Mouse (Mus musculus) kidney, postnatal 4 days (tissue): ENCODE data around the gene Dnaaf5.

ENCODE experiments used
- DNase-seq, 2 experiments: peaks; one replicate each; pipeline ENCODE4 v3.0.0; 2021; ENCODE audit warnings: mixed read lengths in 2 of 2

Gene Dnaaf5

DNA sequence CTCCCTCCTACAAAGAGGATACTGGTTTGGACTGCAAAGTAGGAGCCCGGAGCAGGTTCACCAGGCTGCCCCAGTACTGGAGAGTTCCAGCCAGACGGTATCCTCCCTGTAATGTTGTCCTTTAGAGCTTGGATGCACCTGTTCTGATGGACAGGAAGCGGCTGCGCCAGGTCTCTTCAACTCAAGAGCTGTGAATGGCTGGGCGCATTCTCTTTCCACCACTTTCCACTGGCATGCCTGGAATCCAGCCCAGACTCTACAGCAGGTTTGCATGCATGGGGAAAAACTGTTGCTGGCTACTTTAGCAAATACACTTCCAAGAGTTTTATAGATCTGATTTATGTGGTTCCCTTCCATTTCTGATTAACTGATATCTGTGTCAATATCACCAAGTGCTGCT, 8.7 kb upstream of the Dnaaf5 start:
- DNase-seq, result peak; percentile 25 to 35

DNA sequence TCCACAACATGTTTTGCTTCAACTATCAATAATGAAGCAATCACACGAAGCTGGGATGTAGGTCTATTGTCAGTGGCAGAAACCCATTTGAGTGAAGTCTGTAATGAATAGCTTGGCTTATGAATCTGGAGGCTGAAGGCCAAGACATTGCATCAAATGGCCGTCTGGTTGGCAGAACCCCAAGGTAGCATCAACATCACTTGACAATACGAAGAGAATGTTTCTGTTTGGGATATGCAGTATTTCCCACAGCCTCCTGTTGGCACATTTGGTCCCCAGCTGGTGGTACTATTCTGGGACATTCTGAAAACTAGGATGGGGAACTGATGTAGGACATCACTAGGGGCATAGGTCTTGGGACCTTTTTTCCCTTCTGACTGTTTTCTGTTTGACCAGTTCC, 6.1 kb upstream of the Dnaaf5 start:
- DNase-seq, result no peak

DNA sequence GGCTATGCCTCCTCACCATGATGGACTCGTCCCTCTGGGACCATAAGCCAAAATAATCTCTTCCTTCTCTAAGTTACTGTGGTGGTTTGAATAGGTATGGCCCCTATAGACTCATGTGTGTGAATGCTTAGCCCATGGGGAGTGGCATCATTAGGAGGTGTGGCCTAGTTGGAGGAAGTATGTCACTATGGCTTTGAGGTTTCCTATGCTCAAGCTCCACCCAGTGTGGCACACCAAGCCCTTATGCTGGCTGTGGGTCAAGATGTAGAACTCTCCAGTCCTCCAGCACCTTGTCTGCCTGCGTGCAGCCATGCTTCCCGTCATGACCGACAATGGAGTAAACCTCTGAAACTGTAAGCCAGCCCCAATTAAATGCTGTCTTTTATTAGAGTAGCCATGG, 4.3 kb upstream of the Dnaaf5 start:
- no peak for DNase-seq

DNA sequence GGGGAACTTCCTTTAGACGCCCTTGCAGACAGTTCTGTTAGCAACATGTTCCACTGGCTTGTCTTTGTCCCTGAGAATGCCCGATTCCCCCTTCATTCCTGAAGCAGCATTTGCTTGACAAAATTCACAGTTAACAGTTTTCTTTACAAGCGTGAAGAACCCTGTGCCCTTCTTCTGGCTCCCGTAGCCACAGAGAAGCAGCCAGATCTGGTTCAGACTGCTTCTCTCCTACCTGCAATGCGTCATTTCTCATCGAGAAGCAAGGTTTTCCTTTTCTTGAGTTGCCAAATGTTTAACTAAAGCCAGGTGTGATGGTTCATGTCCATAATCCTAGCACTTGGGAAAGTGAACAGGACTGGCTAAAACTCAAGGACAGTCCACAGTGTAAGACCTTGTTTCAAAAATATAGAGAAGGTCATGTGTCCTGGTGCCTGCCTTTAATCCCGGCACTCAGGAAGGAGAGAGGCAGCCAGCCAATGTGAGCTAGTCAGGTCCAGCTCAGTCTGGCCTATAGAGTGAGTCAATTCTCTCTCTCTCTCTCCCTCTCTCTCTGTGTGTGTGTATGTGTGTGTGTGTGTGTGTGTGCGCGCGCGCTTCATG, 3.4 kb upstream of the Dnaaf5 start:
- peak in 1 of 2 experiments; percentile 43 for DNase-seq

DNA sequence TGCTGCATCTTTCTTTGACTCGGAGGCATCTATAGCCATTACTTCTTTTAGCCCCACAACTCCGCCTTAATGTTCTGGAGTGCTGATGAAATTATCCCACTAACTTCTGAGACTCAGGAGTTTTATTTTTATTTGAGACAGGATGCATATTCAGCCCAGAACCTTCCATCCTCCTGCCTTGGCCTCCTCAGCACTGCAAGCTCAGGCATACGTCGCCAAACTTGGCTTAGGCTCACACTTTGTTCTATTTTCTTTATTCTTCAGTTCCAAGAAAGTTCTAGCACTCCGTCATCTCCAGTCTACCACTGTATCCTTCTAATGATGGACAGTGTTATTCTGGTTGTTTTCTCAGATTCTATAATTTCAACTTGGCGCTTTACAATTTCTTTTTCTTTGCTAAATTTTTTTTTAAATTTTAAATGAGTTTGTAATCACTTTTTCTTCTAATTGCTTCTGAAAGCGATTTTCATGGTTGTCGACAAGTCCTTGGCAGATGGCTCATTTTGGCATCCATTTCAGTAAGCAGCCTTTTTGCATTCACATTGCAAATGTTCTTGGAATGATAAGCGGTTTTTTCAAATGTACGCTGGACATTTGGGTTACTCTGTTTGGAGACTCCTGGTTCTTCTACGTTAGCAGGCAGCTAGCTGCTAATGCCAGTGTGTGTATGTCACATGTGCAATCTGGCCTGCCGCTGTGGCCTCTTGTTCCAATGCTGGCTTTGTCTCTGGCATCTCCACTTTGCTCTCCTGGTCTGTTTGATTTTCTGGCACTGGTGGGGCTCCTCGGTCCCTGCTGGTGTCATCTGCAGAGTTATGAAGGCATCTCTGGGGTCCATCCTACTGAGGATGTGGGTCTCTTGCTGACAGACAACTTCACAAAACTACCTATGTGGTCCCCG, 2.6 kb upstream of the Dnaaf5 start:
- DNase-seq, result no peak

DNA sequence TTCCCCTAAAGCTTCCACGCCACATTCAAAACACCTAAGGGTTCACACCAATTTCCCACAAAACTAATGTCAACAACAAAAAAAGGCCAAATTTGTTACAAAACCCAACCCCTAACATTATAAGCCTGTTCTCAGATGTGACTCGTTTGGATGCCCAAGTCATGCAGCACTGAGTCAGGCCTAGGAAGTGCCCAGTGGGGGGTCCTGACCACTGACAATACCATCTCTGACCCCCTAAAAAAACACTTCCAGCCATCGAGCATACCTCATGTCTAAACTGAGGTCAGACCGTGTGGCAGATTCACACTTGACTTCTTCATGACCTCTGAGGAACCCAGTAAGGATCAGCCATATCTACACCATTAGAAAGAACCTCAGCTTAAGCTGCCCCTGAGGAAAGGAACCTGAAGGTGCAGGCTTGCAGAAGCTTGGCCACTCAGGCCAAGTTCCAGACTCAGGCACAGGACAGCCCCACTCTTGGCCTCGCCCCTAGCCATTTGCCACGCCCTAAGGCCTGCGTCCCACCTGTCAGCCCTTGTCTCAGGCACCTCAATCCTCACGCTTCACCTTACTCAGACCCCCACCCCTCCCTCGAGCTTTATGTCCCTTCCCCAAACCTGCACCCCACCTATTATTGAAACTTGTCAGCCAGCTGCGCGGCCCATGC, 884 bp upstream of the Dnaaf5 start:
- no peak for DNase-seq

DNA sequence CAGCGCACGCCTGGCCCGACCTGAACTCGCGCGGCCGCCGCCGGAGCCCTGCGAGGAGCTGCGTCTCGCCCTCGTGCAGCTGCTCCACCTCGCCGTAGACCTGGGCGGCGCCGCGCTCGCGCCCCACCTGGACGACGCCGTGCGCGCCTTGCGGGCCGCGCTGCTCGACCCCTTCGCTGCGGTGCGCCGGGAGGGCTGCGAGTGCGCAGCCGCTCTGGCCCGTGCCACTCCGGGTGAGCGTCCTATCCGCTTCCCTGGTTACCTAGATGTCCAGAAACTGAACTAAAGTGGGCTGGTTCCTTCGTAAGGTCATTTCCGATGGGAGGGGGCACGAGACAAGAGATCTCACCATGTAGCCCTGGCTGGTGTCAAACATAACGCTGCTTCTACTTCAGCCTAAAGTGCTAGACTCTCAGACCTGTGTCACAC, 594 bp downstream of the Dnaaf5 start:
- peak; percentile 52 to 74 for DNase-seq

DNA sequence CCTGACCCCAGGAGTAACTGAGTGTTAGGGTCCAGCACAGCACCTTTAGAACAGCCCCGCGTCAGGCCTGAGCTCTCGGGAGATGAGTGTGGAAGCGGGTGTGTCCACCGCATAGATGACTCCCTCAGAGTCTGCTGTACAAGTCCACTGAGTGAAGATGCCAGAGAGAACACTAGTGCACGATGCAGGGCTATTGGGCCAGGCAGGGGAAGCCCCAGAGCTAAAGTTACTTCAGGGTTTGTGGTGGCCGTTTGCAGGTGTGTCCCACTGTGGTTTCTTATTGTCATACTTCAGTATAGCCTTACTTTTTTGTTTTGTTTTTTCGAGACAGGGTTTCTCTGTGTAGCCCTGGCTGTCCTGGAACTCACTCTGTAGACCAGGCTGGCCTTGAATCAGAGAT, 10.9 kb downstream of the Dnaaf5 start:
- DNase-seq, result no peak

DNA sequence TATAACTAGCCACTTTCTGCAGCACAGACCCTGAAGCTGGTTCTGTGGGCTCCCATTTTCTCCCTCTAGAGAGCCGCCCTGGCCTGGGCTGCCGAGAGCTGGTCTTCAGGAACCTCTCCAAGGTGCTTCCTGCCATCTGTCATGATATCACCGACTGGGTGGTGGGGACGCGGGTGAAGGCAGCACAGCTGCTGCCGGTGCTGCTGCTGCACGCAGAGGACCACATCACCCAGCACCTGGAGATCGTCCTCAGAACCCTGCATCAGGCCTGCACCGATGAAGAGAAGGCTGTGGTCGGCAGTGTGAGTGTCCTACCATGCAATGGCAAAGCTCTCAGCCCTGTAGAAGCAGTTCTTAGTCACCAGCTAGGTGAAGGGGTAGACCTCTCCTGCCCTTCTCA, 11.6 kb downstream of the Dnaaf5 start:
- DNase-seq, result no peak

DNA sequence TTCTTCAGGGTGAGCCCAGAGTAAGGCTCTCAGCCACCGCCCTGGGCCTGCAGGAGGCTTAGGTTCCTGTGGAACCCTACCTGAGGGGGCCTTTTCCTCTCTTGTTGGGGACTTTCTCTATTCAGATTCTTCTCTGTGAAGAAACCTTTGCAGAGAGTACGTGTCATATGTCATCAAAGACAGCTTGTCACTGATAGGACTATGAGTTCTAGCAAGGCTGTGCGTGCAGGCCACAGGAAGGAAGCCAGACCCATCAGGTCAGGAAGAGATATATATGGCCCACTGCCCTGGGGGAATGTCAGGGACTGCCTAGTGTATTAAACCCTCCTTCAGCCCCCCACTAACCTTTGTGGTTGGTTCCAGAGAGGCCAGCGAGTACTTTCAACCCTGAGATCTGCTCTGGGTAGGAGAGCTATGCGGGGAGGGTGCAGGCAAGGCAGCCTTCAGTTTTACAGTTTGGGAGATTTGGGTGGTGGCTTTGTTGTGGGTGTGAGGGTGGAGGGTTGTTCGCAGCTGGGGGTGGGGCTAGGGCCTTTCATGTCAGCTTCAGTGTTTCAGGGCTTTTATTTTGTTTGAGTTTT, 16.8 kb downstream of the Dnaaf5 start:
- no peak for DNase-seq

DNA sequence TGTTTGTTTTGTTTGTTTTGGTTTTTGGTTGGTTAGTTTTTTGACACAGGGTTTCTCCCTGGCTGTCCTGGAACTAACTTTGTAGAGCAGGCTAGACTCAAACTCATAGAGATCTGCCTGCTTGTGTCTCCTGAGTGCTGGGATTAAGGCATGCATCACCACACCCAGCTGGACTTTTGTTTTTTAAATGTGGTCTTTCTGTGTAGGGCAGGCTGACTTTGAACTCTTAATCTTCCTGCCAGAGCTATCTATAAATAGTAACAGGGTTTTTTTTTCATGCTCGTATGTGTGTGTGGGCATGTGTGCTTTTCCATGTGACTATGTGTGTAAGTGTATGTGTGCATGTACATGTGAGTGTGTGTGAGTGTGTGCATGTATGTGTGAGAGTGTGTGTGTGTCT, 17.5 kb downstream of the Dnaaf5 start:
- DNase-seq, result no peak

DNA sequence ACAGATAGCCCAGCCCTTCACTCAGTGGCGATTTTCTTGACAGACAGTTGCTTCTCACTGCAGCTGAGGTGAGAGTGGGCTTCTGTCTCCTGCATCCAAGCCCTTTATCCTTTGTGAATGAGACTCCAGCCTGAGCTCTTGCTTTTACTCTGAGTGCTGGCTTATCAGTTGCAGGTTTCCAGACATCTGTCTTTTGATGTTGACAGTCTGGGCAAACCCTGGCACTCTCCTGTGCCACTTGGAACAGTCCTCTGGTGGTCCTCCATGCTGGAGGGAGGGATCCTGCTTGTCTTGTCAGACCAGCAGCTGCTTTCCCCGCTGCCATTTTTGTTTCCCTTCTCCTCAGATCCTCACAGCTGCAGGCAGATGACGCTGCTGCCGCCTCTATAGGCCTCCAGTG, 21.9 kb downstream of the Dnaaf5 start:
- no peak for DNase-seq

DNA sequence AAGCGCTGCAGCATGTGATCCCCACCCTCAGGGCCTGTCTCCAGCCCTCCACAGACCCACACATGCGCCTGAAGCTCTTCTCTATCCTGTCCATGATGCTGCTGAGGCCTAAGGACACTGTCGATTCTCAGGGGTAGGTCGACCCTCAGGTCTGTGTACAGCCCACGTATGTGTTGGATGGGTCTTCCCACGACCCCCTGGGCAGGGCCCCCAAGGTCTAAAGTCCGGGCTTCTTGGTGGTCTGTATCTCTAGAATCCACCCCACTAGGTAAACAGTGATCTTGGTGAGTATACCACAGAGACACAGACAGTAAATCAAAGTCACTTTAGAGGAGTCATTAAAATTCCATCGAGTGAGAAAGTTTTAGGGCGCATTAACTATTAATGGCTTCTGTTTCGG, 24.1 kb downstream of the Dnaaf5 start:
- peak; percentile 14 to 48 for DNase-seq

DNA sequence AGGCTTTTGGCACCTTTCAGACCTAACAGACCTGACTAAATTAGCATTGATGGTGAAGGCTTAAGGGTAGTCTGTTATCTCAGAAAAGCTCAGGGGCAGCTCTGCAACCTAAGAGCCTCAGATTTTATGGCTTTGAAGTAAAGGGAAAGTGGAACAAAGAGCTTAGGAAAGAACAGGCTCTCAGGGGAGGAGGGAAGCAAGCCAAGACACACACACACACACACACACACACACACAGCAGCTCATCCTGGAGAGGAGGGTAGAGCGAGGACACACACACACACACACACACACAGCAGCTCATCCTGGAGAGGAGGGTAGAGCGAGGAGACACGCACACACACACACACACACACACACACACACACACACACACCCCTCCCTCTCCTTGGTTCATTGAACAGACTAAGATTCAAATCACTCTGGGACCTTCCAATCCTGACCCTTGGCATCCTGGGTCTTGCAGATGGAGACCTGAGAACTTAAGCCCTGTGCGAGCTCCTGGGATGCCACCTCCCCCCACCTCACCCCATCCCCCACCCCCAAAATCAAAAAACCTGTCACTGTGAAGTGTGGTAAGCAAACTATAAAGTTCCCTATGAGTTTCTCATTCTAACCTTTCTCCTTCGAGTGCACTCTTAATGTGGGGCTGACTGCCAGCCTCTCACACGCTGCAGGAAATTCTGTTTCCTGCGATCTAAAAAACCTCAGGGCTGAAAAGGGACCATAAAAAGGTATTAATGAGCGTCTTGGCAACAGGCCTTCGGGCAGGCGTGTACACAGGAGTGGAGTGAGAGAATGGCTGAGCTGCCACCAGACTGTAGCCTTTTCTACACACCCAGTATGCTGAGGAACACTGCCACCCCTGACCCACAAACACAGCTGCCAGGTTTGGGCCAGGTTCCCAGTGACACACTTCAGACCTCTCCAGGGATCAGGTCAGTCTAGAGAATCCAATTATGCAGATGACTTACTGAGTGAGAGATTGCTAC, 24.8 kb downstream of the Dnaaf5 start:
- peak; percentile 64 to 71 for DNase-seq

DNA sequence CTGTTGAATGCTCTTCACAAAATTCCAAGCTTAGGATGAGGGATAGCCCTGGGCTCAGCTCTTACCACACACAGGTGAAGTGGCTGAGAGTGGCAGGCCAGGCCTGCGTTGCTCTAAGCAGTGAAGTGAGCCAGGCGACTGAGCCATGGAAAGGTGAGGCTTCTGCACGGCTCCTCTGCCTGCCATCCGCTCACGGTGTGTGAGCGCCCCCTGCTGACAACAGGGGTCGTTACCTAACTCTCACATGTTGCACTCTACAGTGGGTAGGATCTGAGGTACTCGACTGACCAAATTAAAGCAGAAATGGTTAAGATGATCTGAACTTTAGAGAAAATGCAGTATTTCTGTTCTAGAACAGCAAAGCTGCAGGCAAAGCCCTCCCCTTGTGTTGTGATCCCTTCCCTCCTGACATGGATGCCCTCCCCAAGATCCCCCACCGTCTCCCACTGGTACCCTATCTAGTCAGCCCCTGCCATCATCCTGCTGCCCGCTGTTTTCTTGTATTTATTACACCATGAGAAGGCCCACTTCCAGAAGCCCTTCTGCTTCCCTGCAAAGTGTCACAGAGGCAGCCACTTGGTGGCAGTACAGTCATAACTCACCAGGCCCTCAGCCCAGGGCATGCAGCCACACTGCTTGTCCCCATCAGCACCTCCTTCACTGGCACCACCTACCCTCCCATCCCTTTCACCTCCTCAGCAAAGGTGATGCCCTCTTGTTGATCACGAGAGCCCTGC, 29.0 kb downstream of the Dnaaf5 start:
- DNase-seq, result peak; percentile 90 to 91

DNA sequence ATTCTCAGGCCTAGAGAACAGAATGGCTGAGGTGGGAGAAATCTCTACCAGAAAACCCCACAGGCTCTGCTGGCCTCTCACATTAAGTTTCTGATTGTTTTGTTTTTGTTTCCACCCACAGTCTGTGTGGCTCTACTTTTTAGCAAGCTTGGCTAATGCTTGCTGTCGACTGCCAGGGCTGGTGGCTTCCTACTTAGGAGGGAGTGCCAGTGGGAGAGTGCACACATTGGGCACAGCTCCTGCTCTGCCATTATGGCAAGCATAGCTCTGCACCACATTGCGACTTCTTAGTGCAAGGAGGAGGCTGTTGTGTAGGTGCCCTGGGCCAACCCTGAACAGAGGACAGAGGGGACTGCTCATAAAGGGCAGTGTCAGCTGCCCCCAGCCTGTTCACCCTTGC, 33.1 kb downstream of the Dnaaf5 start:
- DNase-seq, result no peak

DNA sequence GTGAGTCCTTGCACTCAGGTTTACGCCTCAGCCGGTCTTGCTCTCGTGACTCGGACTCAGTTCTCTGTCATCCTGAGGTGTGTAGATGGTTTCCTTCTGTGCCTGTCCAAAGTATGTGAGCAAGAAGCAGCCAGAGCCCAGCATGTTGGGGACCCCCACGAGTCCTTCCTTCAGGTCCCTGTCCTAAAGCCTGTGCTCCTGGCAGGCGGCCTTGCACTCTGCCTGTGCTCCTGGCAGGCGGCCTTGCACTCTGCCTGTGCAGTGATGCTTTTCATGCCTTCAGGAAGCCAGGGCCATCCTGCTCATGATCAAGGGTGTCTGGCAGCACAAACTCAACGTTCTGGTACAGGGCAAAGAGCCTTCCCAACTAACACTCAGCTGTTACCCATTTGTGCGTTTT, 33.6 kb downstream of the Dnaaf5 start:
- no peak for DNase-seq

DNA sequence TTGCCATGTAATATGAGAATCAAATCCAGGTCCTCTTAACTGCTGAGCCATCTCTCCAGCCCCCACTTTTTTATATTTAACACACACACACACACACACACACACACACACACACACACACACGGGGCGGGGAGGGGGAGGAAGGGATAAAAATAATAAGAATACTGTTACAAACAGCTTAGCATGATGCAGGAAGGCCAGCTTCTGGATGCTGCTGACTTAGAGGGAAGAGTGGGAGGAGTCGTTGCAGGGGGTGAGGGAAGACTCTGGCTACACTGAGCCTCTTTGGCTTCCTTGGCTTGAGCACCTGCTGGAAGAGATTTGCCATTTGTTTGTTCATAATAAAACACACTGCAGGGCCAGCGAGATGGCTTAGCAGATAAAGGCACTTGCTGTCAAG, 34.9 kb downstream of the Dnaaf5 start:
- DNase-seq, result no peak

DNA sequence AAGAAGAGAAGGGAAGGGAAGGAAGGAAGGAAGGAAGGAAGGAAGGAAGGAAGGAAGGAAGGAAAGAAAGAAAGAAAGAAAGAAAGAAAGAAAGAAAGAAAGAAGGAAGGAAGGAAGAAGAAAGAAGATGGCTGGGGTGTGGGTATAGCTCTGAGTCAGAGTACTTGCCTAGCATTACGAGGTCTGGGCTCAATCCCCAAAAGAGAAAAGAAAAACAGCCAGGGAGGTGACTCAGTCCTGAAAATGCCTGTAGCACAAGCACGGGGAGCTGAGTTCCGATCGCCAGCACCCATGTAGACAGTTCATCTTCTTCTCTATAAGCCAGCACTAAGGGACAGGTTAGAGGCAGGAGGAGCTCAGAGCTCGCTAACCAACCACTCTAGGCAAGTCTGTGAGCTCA, 39.7 kb downstream of the Dnaaf5 start:
- DNase-seq, result no peak

DNA sequence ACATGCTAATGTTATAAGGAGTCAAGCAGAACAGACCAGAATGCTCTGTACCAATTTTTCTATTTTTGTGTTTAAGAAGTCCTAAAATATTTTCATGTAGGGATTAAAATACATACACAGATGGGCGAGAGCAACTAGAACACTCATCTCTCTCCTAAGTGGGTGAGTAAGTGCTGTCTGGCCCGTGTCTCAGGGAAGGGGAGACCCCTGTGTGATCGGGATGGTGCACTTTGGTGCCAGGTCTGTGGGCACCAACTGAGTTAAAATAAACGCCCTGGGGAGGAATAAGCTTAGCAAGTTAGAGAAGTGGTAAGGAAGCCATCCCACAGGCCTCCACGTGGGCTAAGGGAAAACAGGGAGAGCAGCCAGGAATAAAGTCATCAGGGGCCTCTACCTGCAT, 40.9 kb downstream of the Dnaaf5 start:
- no peak for DNase-seq

DNA sequence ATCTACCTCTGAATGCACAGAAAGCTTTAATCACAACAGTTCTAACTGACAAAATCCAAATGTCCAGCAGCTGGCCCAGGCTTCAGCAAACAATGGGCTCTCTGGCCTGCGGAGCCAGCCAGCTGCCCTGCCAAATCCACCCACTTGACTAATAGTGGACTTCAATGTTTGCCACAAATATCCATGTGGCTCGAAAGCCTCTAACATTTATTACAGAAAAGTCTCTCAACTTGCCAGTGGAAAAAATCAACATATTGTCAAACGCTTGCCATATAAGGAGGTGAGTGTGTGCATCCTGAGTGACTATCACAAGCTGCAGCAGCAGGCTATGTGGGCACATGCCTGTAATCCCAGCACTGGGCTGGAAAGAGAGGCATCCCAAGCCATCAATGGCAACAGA, 48.8 kb downstream of the Dnaaf5 start:
- no peak for DNase-seq

DNA sequence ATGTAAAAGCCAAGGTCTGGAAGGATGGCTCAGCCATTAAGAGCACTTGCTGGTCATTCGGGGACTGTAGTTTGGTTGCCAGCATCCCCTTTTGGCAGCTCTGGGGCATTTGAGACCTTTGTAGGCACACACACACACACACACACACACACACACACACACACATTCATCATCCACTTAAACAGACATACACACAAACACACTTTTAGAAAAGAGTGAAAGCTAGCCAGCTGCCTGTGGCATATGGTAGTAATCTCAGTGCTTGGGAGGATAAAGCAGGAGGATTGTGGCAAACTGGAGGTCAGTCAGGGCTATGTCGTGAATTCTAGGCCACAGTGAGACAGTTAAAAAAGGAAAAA, 49.6 kb downstream of the Dnaaf5 start:
- no peak for DNase-seq
